Mouse (Mus musculus) heart, postnatal 10 days (tissue): ENCODE data around the gene Acvr2a. TPM values are rescaled to one million over a fixed set of nuclear protein-coding genes. Genes with fewer than 3 reads are reported as not detected.
"Not testable (repeated sequence)": the region's sequence is repeated elsewhere in the genome, so short reads cannot be mapped to it uniquely, and the experiment has no call there.

Source experiments
- DNase-seq, 2 experiments: peaks; one replicate each; pipeline ENCODE4 v3.0.0; 2021
- intact Hi-C: fragments of 180-260 bp; cut with DNase I; formaldehyde crosslinking; loops from one replicate; pipeline ENCODE4 v1.15.1; 2025
- total RNA-seq, 2 experiments: library from RNA; stranded (reverse); gene quantifications; 2 replicates each; pipeline ENCODE4 v1.2.3; 2021

The Acvr2a gene
- total RNA-seq, 2 experiments from 2014 or later: 17.7 to 20.2 TPM

DNA sequence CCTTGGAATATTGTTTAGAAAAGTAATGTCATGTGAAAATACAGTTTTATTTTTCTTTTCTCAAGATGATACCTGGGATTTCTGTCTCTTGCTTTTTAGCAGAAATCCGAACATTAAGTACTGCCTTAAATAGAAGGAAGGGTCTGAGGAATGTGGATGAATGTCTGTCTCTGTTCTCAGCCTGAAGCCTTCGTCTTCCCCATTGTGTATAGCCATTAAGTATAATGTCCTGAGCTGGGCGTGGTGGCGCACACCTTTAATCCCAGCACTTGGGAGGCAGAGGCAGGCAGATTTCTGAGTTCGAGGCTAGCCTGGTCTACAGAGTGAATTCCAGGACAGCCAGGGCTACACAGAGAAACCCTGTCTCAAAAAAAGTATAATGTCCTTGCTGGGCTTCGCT is 51.7 kb downstream of the Acvr2a start:
- DNase-seq, intact Hi-C loops: not testable (repeated sequence)

DNA sequence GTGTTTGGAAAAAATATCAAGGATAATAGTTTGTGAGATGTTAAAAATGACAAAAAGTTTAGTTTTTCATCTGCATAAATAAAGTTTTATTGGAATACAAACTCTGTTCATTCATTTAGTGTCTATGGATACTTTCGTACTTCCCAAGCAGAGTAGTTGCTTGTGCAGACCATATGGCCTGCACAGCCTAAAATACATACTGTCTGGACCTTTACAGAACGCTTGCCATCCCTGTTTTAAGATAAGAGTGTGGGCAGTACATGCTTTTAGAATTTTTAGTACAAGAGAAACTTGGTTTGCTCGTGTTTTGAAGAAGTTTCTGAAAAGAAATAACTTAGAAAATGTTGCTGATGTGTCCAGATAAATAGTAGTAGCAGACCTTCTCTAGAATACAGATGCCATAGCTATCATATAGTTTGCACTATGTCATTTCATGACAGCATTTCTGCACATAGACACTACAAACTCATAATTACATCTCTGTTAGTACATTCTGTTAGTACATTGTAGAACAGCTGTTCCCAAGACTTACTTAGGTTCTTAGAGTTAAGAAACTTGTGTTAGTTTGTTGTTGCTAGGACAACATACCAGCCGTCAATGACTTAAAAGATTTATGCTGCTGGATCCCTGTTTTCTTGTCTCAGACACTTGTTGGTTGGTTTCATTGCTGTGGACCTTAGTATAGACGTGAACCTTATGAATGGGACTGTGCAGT is 54.4 kb downstream of the Acvr2a start:
- DNase-seq: no peak
- intact Hi-C loops: no loop called here

DNA sequence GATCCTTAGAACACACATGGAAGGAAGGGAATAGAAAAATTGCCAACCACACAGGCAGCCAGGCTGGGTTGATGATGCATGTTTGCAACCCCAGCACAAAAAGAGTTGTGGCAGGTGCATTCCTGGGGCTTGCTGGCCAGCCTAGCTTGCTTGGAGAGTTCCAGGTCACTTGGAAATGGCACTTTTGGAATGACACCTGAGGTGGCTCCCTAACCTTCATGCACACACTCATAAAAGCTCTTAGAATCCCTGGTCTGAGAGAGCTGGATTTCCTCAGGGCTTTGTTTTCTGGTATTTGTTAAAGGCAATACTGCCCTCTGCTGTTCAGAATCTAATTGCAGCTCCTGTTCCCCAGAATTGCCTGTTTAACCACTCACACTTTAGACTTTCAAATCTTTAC is 72.0 kb downstream of the Acvr2a start:
- peak; percentile 68 to 83 for DNase-seq
- intact Hi-C loops: loop anchor here (1.0 to 2.0 kb wide), 5 partner anchors 71 to 1393 kb away; partner anchors contain the start of gene Acvr2a

DNA sequence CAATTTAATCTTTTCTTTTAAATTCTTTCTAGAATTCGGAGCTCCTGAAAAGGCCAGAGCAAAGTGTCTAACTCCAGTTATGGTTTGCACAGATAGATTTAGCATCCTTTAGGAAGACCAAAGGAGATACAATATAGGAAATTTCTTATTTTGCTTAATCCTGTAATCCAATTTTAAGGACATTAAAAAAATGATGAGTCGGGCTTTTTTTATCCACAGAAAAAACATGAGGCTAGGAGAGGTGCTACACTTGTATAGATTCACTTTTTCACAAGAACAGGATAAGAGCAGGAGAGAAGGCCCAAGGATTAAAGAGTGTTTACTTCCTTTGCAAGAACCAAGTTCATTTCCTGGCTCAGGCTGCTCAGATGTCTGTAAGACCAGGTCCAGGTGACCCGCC is 81.3 kb downstream of the Acvr2a start:
- no peak for DNase-seq
- intact Hi-C loops: no loop called here

DNA sequence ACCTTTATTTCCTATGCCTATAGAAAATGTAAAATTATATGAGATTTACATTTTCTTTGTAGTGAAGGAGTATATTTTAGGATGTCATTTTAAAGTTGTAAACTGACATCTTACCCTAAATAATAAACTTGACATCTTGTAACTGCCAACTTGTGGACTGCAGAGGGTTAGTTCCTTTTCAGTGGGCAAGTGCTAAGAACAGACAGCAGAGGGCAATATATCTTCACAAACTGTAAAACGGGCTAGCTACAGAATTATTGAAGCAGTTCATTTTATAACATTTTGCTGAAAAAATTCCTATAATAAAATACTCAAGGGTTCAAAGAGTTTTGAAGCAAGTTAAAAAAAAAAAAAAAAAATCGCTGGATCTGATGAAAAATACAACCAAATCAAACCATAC is 95.0 kb downstream of the Acvr2a start:
- intact Hi-C loops: loop anchor here (1.0 to 5.0 kb wide), 2 partner anchors 404 to 823 kb away; no protein-coding TSS in a partner anchor
- DNase-seq: peak; percentile 15 to 32

DNA sequence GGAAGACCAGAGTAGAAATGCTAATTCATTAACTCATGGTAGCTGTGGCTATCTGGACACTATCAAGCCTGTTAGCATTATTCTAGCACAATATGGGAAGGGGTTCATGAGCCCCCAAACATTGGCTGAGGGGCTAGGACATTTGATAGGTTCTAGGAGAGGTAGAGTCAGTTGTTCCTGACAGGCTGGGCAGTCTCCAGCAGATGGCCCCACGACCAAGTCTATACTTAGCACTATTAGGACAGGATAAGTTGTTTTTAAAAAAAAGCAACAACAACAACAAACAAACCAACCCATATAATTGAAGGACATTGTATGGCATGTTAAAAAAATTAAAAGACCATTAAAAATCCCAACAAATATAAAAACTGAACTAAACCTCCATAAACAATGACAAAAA is 100.3 kb downstream of the Acvr2a start:
- intact Hi-C loops: no loop called here
- no peak for DNase-seq

DNA sequence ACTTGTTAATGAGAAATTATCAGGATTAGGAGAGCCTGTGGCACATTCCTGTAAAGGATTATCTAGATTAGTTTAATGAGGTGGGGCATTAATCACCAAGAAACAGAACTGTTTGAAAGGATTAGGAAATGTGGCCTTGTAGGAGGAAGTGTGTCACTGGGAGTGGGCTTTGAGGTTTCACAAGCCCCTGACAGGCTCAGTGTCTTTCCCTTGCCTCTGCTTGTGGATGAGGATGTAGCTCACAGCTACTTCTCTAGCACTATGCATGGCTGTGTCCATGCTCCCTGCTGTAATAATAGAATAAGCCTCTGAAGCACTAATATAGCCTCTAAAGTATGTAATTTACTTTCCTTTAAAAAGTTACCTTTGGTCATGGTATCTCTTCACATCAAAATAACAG is 101.9 kb downstream of the Acvr2a start:
- DNase-seq: no peak
- intact Hi-C loops: no loop called here

DNA sequence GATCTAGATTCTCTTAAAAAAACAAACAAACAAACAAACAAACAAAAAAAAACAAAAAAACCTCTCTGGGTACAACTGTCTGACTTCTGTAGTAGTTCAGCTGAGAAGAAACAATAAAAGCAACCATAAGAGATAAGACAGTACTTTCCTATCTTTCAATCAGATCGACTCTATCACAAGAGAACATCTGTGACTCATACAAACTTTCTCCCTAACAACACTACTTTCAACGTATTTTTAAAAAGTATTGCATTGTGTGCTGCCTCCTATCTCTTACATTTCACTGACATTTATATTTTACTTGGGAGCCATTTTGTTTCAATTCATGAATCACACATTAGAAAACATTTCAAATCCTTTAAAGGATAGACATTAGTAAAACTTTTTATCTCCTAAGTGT is 121.1 kb downstream of the Acvr2a start:
- intact Hi-C loops: no loop called here
- DNase-seq: no peak

DNA sequence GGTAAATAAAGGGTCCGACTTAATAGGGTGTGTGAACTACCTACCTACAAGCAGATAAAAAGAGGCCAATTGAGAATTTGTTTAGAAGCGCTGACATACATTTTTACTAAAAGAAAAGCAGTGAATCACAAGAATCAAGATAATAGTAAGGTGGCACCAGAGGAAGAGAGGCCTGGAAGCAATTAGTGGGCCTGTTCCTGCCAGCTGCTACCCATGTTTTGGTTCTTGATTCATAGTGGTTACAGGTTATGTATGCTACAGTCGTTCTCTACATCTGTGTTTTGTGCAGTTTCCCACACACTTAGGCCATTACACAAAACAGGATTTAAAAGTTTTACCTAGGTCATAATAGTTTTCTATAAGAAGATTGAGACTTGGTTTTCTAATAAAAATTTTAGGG is 133.9 kb downstream of the Acvr2a start:
- intact Hi-C loops: no loop called here
- no peak for DNase-seq

DNA sequence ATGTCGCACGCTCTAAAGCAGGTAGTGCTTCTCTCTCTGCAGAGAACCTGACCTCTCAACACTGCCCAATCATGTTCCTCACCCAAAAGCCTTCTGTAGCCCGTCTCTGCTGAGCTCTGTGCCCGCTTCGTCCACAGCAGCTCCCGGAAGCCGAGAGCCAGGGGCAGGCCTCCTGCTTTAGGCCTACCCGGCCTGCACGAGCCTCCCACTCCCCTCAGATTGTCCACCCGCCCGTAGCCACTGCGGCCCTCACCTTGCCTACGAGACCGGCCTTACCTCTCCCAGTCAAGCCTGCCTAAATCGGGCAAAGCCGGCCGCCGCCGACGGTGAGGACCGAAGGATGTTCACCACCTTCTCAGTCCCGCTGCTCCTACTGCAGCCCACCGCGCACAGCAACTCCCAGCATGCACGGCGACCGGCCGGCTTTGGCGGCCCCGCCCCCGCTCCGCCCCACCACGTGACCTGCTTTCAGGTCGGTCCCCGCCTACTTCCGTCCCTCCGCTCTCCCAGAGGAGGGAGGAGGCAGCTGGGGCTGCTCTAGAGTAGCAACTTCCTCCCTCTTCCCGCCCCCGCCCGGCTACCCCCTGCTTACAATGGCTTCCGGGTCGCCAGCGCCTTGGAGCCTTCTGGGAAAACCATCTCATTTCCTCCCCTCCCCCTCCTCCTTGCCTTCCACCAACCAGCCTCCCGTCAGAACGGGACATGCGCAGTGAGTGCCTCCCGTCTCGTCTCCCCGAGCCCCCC is 135.1 kb downstream of the Acvr2a start, which contains the start of gene Mbd5:
Gene Mbd5, plus strand, starts transcription at position 668 of the 744 bp plus-strand sequence.
- intact Hi-C loops: no loop called here
- DNase-seq: peak; percentile 99

DNA sequence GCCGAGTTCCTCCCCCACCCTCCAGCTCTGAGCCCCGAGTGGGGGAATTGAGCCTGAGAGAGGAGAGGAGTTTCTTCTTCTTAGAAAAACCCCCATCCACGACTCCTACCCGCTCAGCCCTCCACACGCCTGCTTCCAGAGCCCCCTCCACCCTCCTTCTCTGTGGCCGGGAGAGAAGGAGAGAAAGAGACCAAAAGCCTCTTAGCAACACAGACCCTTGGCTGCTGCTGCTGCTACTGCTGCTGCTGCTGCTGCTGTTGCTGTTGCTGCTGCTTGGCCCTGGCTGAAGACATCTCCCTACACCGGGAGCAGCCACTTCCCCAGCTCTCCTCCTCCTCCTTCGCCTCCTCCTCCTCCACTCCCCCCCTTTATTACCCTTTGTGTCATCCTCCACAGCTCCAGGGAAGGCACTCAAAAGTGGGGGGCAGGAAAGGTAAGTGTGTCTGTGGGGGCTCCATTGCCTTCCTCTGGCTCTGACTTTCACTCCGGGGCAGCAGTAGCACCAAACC is 135.9 kb downstream of the Acvr2a start:
- intact Hi-C loops: no loop called here

DNA sequence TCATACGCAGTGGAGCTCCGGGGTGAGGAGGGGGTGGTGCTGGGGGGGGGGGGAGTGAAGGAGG is 136.2 kb downstream of the Acvr2a start, which contains the start of gene Orc4:
Gene Orc4, minus strand, starts transcription at position 26 of the 64 bp plus-strand sequence.
- intact Hi-C loops: no loop called here
- no peak for DNase-seq

More for the DNA sequence above, 135.9 kb downstream of the Acvr2a start:
- peak; percentile 56 to 62 for DNase-seq

DNA sequence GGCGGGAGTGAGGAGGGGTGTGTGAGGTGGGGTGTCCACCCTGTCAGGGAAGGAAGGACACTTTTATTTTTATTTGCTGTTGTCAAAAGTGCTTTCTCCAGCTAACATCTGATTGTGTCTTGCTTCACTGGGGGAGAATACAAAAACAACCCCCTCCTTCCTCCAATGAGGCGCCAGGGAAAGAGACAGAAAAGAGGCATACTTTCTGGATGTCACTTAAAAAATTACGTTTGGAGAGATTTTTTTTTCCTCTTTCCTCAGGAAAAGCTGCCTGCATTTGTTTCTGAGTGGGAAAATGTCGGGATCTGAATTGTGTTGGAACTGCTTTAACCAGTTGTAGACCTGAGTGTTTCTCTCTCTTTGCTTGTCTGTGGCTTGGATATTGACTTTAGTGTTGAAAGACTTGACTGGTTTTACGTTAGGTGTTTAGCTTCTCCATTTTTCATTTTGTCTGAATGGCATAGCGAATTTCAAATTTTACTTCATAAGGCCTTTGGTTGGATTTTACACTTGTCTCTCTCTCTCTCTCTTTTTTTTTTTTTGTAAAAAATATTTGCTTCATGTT is 136.5 kb downstream of the Acvr2a start:
- intact Hi-C loops: no loop called here
- peak in 1 of 2 experiments; percentile 20 for DNase-seq

Other genes with a start within 250 kb of the Acvr2a start
- gene Mbd5, start 135.4 kb downstream of the Acvr2a start, total RNA-seq: 10 to 100 TPM; 34.4 to 37.8 TPM
- gene Orc4, start 136.2 kb downstream of the Acvr2a start, total RNA-seq: 10 to 100 TPM; 35.4 to 39.6 TPM